Mouse (Mus musculus) heart, postnatal 0 days (tissue): Measurements from ENCODE around the gene Tas2r137.

Experiments
- CTCF ChIP-seq: IDR thresholded peaks from 2 replicates; pipeline ENCODE4 v1.5.1; 2016; ENCODE audit warnings: antibody characterized with exemption, control low read depth, low read depth
- EP300 ChIP-seq: IDR thresholded peaks from 2 replicates; pipeline ENCODE4 v1.6.1; 2016; ENCODE audit warnings: antibody characterized with exemption, low read depth

DNA sequence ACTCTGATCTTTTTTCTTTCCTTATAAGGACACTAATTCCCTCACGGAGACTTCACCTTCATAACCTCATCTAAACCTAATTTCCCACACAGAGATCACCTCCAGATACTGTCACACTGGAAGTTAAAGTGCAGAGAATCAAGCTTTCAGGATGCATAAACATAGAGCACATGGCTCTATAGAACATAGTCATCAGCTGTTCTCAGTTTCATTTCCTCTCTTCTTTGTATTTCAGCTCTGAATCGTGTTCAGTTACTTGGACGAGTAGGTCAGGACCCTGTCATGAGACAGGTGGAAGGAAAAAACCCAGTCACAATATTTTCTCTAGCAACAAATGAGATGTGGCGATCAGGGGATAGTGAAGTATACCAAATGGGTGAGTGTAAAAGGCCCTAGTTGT lies 14.9 kb upstream of the Tas2r137 start:
- TF ChIP-seq CTCF, result no peak
- no peak for TF ChIP-seq EP300
